Mouse (Mus musculus) thymus, adult 18-20 months (tissue): ENCODE results near the gene Kif2a.
A peak's percentile ranks its signal among the peaks of the same experiment; 100 is the strongest.

Source experiments
- DNase-seq, 2 experiments: peaks; one replicate each; pipeline ENCODE4 v3.0.0; 2022; ENCODE audit warnings: mixed read lengths in 2 of 2

The Kif2a gene

GRCm38 (mm10) chr13:107021461-107022265, at the start of gene Kif2a:
Gene Kif2a (minus strand): TSS chr13:107022126.
- DNase-seq, result peak; percentile 40 to 51

- DNase-seq, result no peak
Measured at GRCm38 (mm10) chr13:107069061-107069460, 47.1 kb upstream of the Kif2a start.

- no peak for DNase-seq
Measured at GRCm38 (mm10) chr13:107065098-107065855, 43.4 kb upstream of the Kif2a start.

- no peak for DNase-seq
Measured at GRCm38 (mm10) chr13:107064263-107064662, 42.3 kb upstream of the Kif2a start.

- DNase-seq, result no peak
Measured at GRCm38 (mm10) chr13:107063115-107063807, 41.3 kb upstream of the Kif2a start.

GRCm38 (mm10) chr13:107060098-107060497, 38.2 kb upstream of the Kif2a start:
- DNase-seq, result no peak

- DNase-seq, result peak; percentile 32 to 67
Measured at GRCm38 (mm10) chr13:107059460-107059859, 37.5 kb upstream of the Kif2a start.

- peak; percentile 33 to 63 for DNase-seq
Measured at GRCm38 (mm10) chr13:107056318-107056717, 34.4 kb upstream of the Kif2a start.

- DNase-seq, result no peak
Measured at GRCm38 (mm10) chr13:107054496-107054895, 32.6 kb upstream of the Kif2a start.

- no peak for DNase-seq
Measured at GRCm38 (mm10) chr13:107051342-107051741, 29.4 kb upstream of the Kif2a start.

- no peak for DNase-seq
Measured at GRCm38 (mm10) chr13:107044229-107044628, 22.3 kb upstream of the Kif2a start.

- DNase-seq, result no peak
Measured at GRCm38 (mm10) chr13:107042551-107042950, 20.6 kb upstream of the Kif2a start.

GRCm38 (mm10) chr13:107039493-107039892, 17.6 kb upstream of the Kif2a start:
- no peak for DNase-seq

GRCm38 (mm10) chr13:107038346-107038745, 16.4 kb upstream of the Kif2a start:
- DNase-seq, result no peak

GRCm38 (mm10) chr13:107035511-107036113, 13.7 kb upstream of the Kif2a start:
- no peak for DNase-seq

GRCm38 (mm10) chr13:107035078-107035477, 13.2 kb upstream of the Kif2a start:
- DNase-seq, result no peak

- DNase-seq, result no peak
Measured at GRCm38 (mm10) chr13:107034028-107034920, 12.3 kb upstream of the Kif2a start.

- no peak for DNase-seq
Measured at GRCm38 (mm10) chr13:107031228-107031627, 9.3 kb upstream of the Kif2a start.

GRCm38 (mm10) chr13:107027218-107027617, 5.3 kb upstream of the Kif2a start:
- DNase-seq, result no peak

- DNase-seq, result no peak
Measured at GRCm38 (mm10) chr13:107025663-107026062, 3.7 kb upstream of the Kif2a start.

GRCm38 (mm10) chr13:107022266-107023171, 593 bp upstream of the Kif2a start:
- DNase-seq, result peak; percentile 53 to 64
